Mouse (Mus musculus) small intestine, adult 2 months (tissue): ENCODE results near the gene Gpa33.

Experiments used
- CTCF ChIP-seq: fragments of 200-500 bp; IDR thresholded peaks from 2 replicates; pipeline ENCODE4 v1.5.1; 2012; ENCODE audit warnings: low read depth, mild to moderate bottlenecking, control low read depth, inconsistent platforms, low read length, moderate library complexity, mixed read lengths; ENCODE audit not compliant: insufficient replicate concordance, insufficient read length; ENCODE audit errors: extremely low read depth
- POLR2A ChIP-seq: fragments of 200-500 bp; IDR thresholded peaks from 2 replicates; pipeline ENCODE4 v1.6.1; 2012; ENCODE audit warnings: low read depth, mild to moderate bottlenecking, control low read depth, inconsistent platforms, low read length, moderate library complexity

DNA sequence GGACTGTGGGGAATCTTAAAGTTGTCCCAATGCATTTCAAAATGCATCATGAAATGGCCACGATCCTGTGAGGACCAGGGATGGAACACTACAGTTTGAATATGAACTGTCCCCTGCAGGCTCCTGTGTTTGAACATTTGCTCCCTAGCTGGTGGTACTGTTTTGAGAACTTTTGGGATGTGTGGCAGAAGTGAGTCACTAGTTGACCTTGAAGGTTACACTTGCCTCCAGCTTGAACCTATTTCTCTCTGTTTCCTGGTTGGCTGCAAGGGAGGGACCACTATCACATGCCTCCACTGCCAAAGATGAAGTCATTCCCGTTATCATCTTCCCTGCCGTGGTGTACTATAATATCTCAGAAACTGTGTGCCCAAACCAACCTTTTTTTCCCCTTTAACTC lies 15.1 kb upstream of the Gpa33 start:
- TF ChIP-seq POLR2A: no peak
- TF ChIP-seq CTCF: no peak
